Mouse (Mus musculus) hindbrain, embryonic 13.5 days (tissue): ENCODE data around the gene Cnppd1. TPM values are rescaled to one million over a fixed set of nuclear protein-coding genes. Genes with fewer than 3 reads are reported as not detected.

ENCODE experiments used
- ATAC-seq: fragments of 200-750 bp; cut with Nextera tagmentation; 2 replicates; pipeline ENCODE4 v1.8.0; 2017; ENCODE audit warnings: moderate TSS enrichment; ENCODE audit not compliant: low FRiP score
- H3K27ac ChIP-seq: fragments of 300-500 bp; sonication (generic); 2 replicates; pipeline ENCODE4 v1.5.1; 2015; ENCODE audit warnings: inconsistent platforms, mild to moderate bottlenecking, moderate library complexity
- H3K27me3 ChIP-seq: fragments of 300-500 bp; sonication (generic); 2 replicates; pipeline ENCODE4 v1.6.1; 2015; ENCODE audit warnings: mild to moderate bottlenecking, inconsistent platforms
- H3K36me3 ChIP-seq: fragments of 300-500 bp; sonication (generic); 2 replicates; pipeline ENCODE4 v1.6.1; 2015; ENCODE audit warnings: mild to moderate bottlenecking, inconsistent platforms
- H3K4me1 ChIP-seq: fragments of 300-500 bp; sonication (generic); replicated peaks from 2 replicates; pipeline ENCODE4 v1.6.1; 2015; ENCODE audit warnings: inconsistent platforms
- H3K4me2 ChIP-seq: fragments of 300-500 bp; sonication (generic); 2 replicates; pipeline ENCODE4 v1.6.1; 2015; ENCODE audit warnings: inconsistent platforms, mild to moderate bottlenecking, moderate library complexity
- H3K4me3 ChIP-seq: fragments of 300-500 bp; sonication (generic); 2 replicates; pipeline ENCODE4 v1.5.1; 2015; ENCODE audit warnings: mild to moderate bottlenecking, inconsistent platforms
- H3K9ac ChIP-seq: fragments of 300-500 bp; sonication (generic); 2 replicates; pipeline ENCODE4 v1.6.1; 2015; ENCODE audit warnings: mild to moderate bottlenecking, inconsistent platforms
- H3K9me3 ChIP-seq: fragments of 300-500 bp; sonication (generic); 2 replicates; pipeline ENCODE4 v1.6.1; 2016; ENCODE audit warnings: inconsistent platforms
- WGBS: fragments of 180-500 bp; shearing (Covaris S2); methylation state at CpG from one replicate; pipeline ENCODE4 v1.1.7; 2015; 5-methylcytosine and 5-hydroxymethylcytosine counted together
- polyA plus RNA-seq: library from polyadenylated mRNA; unstranded; fragments of >200 nt; fragmentation: Nextera tagmentation; extraction: Ambion mirVana; gene quantifications from 2 replicates; pipeline ENCODE4 v1.2.1, GENCODE M21; 2015

Gene Cnppd1
- polyA plus RNA-seq: 60.0 and 66.0 TPM in 2 replicates

DNA sequence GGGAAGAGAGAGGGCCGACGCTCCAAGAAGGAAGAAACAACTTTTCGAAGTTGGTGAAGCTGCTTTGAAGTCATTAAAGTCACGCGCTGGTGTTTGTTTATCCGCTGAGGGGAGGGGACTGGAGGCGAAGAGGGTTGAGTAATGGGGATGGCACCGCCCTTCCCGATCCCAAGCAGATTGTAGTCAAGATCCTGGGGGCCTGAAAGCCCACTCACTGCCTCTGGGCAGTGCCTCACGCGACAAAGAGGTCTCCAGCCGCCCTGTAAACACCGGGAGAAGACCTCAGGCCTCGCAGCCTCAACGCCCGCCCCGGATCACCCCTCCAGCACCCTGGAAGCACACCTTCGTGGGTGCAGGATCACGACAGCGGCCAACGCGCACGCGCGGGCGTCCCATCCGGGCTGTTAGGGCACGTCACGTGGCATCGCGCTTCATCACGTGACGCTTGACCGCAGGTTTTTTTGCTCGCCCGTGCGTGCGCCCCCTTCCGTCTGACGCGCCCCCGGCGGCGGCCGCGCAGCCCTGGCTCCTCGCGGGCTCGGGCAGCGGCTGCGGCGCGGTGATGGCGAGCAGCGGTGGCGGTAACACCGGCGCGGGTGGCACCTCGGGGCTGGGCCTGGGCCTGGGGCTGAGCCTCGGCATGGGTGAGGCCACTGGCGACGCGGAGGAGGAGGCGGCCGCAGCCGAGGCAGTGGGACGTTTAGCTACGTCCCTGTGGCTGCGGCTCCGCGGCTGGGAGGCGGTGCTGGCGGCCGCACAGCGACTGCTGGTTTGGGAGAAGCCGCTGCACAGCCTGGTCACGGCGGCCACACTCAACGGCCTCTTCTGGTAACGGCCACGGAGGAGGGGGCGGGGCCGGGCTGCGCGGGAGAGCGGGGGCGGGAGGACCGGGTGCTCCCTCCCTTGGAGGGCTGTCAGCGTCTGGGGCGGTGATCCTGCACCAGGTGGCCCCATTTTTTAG lies at the start of gene Cnppd1, which contains the start of gene Retreg2:
Gene Cnppd1, minus strand, starts transcription at position 411 of the 961 bp plus-strand sequence.
Gene Retreg2, plus strand, starts transcription at position 478 of the 961 bp plus-strand sequence.
- H3K9ac ChIP-seq: peak within 1 kb of the TSS; percentile 91
- peaks cover 56% of the 10 kb centered on the region for H3K36me3 ChIP-seq
- H3K27ac ChIP-seq: peak within 1 kb of the TSS; percentile 98
- peak within 1 kb of the TSS; percentile 87 for H3K4me2 ChIP-seq
- peak; percentile 89 for ATAC-seq
- H3K4me3 ChIP-seq: peak within 1 kb of the TSS; percentile 70
- H3K27me3 ChIP-seq: no peaks in the 10 kb centered on the region
- no peaks in the 10 kb centered on the region for H3K9me3 ChIP-seq
- peaks cover 51% of the 10 kb centered on the region for H3K4me1 ChIP-seq
- under 1% methylated on average over 80 of the region's 91 CpGs for WGBS

DNA sequence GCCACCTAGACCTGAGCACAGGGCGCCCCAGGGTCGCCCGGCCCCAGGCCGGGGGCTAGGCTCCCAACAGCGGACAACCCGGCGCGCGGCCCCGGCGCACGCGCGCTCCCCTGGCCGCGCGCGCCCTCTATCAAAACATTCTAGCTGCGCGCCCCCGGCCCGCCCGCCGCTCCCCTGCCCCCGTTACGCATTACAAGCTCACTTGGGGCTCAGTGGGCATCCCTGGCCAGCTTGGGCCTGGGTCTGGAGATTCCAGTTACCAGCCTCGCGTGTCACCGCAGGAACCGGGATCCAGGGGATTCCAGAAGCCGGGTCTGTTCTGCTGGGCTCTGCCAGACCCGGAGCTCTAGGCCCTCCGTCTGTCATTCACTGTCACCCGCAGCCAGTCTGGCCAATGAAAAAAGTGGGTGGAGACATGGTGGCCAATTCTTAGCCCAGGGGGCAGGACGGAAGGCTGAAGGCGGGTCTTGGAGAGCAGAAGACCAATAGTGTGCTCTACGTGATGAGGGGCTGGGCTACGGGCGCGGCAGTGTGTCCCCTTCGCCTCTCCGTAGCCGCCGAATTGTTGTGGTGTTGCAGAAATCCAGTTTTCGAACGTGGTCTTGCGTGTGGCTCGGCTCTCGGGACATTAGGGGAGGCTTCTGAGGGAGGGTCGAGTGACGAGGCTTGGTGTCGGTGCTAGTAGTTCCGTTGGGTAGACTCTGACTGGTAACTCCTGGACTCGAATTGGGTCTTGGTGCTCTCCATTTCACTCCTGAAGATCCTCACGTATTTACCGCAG lies 49.3 kb upstream of the Cnppd1 start, which contains the start of the genes Ankzf1 and Atg9a:
Gene Ankzf1, plus strand, starts transcription at position 530 of the 781 bp plus-strand sequence.
Gene Atg9a, minus strand, starts transcription at position 575 of the 781 bp plus-strand sequence.
- H3K9ac ChIP-seq: peak within 1 kb of the TSS; percentile 93
- peaks cover 52% of the 10 kb centered on the region for H3K36me3 ChIP-seq
- H3K4me1 ChIP-seq: peaks cover 27% of the 10 kb centered on the region
- peak within 1 kb of the TSS; percentile 96 for H3K27ac ChIP-seq
- WGBS: under 1% methylated on average over 55 of the region's 56 CpGs
- peak within 1 kb of the TSS; percentile 78 for H3K4me3 ChIP-seq
- H3K4me2 ChIP-seq: peak within 1 kb of the TSS; percentile 94
- ATAC-seq: peak; percentile 99
- no peaks in the 10 kb centered on the region for H3K9me3 ChIP-seq
- H3K27me3 ChIP-seq: no peaks in the 10 kb centered on the region

- peak overlapping the region; percentile 78 for H3K4me3 ChIP-seq
- WGBS: 48% methylated on average over 5 of the region's 5 CpGs
- peak overlapping the region; percentile 96 for H3K27ac ChIP-seq
- no peak for ATAC-seq
- H3K9ac ChIP-seq: peak overlapping the region; percentile 93
- H3K36me3 ChIP-seq: peaks cover 52% of the 10 kb centered on the region
- H3K9me3 ChIP-seq: no peaks in the 10 kb centered on the region
- H3K27me3 ChIP-seq: no peaks in the 10 kb centered on the region
- peaks cover 27% of the 10 kb centered on the region for H3K4me1 ChIP-seq
- H3K4me2 ChIP-seq: peak overlapping the region; percentile 92
Observed at GRCm38 (mm10) chr1:75191258-75191621, 48.7 kb upstream of the Cnppd1 start.

DNA sequence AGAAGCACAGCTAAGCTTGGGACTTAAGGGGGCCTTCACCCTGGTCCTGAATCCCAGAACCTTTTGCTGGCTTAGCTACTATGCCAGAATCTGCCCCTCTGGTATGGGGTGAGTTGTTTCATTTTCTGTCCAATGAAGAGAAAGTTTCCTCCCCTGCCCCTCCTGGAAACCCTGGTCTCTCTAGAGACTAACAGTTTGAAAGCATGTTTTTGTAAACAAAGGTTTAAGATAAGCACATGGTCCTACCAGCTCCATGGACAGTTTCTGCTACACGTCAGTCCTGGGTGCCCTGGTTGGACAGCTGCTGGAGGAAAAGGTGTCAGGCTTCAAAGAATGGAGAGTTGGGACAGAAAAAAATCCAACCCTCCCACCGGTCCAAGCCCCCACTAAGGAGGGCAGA lies 48.1 kb upstream of the Cnppd1 start:
- Histone ChIP-seq H3K36me3 (peaks cover 52% of the 10 kb centered on the region), H3K4me2 (peak overlapping the region; percentile 92), H3K4me1 (peaks cover 27% of the 10 kb centered on the region), H3K27ac (no peak overlapping the region), H3K9ac (peak overlapping the region; percentile 93), H3K4me3 (peak overlapping the region; percentile 78), H3K27me3 (no peaks in the 10 kb centered on the region), H3K9me3 (no peaks in the 10 kb centered on the region)
- WGBS: 80% methylated on average over 2 of the region's 2 CpGs
- ATAC-seq: no peak

- H3K4me2 ChIP-seq: no peak overlapping the region
- no peak overlapping the region for H3K9ac ChIP-seq
- peaks cover 68% of the 10 kb centered on the region for H3K36me3 ChIP-seq
- 93% methylated on average over 2 of the region's 2 CpGs for WGBS
- no peak for ATAC-seq
- H3K4me3 ChIP-seq: no peak overlapping the region
- H3K27ac ChIP-seq: no peak overlapping the region
- no peaks in the 10 kb centered on the region for H3K9me3 ChIP-seq
- H3K27me3 ChIP-seq: no peaks in the 10 kb centered on the region
- peaks cover 19% of the 10 kb centered on the region for H3K4me1 ChIP-seq
Observed at GRCm38 (mm10) chr1:75187914-75188483, 45.5 kb upstream of the Cnppd1 start.

- ATAC-seq: no peak
- Histone ChIP-seq H3K9me3 (no peaks in the 10 kb centered on the region), H3K36me3 (peaks cover 76% of the 10 kb centered on the region), H3K4me1 (peaks cover 15% of the 10 kb centered on the region), H3K27ac (no peak overlapping the region), H3K4me3 (no peak overlapping the region), H3K4me2 (no peak overlapping the region), H3K27me3 (no peaks in the 10 kb centered on the region), H3K9ac (no peak overlapping the region)
Observed at GRCm38 (mm10) chr1:75187126-75187525, 44.6 kb upstream of the Cnppd1 start.

- 95% methylated on average over 11 of the region's 11 CpGs for WGBS
- H3K9ac ChIP-seq: no peak overlapping the region
Observed at GRCm38 (mm10) chr1:75185495-75185894, 43.0 kb upstream of the Cnppd1 start.

DNA sequence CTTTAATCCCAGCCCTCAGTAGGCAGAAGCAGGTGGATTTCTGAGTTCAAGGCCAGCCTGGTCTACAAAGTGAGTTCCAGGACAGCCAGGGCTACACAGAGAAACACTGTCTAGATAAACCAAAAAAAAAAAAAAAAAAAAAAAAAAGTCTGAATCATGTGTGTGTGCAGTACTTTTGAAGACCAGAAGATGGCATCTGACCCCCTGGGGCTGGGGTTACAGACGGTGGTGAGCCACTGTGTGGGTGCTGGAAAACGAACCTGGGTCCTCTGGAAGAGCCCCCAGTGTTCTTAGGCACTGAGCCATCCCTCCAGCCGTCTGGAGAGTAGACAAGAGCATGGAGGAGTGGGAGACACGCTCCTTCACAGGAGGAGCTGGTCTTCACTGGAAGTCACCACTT lies 39.6 kb upstream of the Cnppd1 start:
- Histone ChIP-seq H3K36me3 (peaks cover 70% of the 10 kb centered on the region), H3K9ac (no peak overlapping the region)
- no peak for ATAC-seq

More at GRCm38 (mm10) chr1:75185495-75185894, 43.0 kb upstream of the Cnppd1 start:
- Histone ChIP-seq H3K27me3 (no peaks in the 10 kb centered on the region), H3K9me3 (no peaks in the 10 kb centered on the region), H3K4me1 (peaks cover 13% of the 10 kb centered on the region), H3K36me3 (peaks cover 89% of the 10 kb centered on the region), H3K27ac (no peak overlapping the region), H3K4me3 (no peak overlapping the region), H3K4me2 (no peak overlapping the region)
- ATAC-seq: no peak

GRCm38 (mm10) chr1:75181377-75181870 lies 38.9 kb upstream of the Cnppd1 start:
- Histone ChIP-seq H3K27me3 (no peaks in the 10 kb centered on the region), H3K9me3 (no peaks in the 10 kb centered on the region), H3K27ac (no peak overlapping the region), H3K4me1 (peaks cover 30% of the 10 kb centered on the region), H3K36me3 (peaks cover 69% of the 10 kb centered on the region), H3K9ac (no peak overlapping the region), H3K4me3 (no peak overlapping the region), H3K4me2 (no peak overlapping the region)
- 83% methylated on average over 4 of the region's 4 CpGs for WGBS
- ATAC-seq: no peak

More for the DNA sequence above, 39.6 kb upstream of the Cnppd1 start:
- Histone ChIP-seq H3K27me3 (no peaks in the 10 kb centered on the region), H3K4me2 (no peak overlapping the region), H3K4me1 (peaks cover 30% of the 10 kb centered on the region), H3K4me3 (no peak overlapping the region), H3K27ac (no peak overlapping the region), H3K9me3 (no peaks in the 10 kb centered on the region)
- WGBS: 73% methylated on average over 4 of the region's 4 CpGs

DNA sequence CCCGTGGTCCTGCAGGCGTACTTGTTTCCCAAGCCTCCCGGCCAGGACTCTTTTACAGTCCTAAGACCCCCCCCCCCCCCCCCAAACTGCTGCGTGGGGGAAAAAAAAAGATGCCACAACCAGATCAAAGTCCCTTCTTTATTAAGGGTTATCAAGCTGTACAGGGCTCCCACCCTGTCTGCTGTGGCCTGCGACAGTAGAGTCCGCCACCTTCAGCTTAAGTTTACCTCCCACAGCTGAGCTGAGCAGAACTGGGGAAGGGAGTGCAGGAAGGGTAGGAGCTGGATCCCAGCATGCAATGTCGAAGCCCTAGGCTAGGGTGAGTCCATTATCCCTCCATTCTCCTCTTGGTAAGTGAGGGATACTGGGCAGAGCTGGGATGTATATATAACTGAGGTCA lies 38.2 kb upstream of the Cnppd1 start:
- 49% methylated on average over 6 of the region's 7 CpGs for WGBS
- no peak for ATAC-seq

GRCm38 (mm10) chr1:75180105-75180590 lies 37.6 kb upstream of the Cnppd1 start, which contains the start of gene Abcb6:
Gene Abcb6, minus strand, starts transcription at chr1:75180392.
- peak within 1 kb of the TSS; percentile 100 for H3K4me2 ChIP-seq
- peak; percentile 91 for ATAC-seq
- H3K27ac ChIP-seq: peak within 1 kb of the TSS; percentile 81
- under 1% methylated on average over 31 of the region's 31 CpGs for WGBS
- no peaks in the 10 kb centered on the region for H3K27me3 ChIP-seq
- H3K9ac ChIP-seq: peak within 1 kb of the TSS; percentile 84
- peaks cover 30% of the 10 kb centered on the region for H3K4me1 ChIP-seq
- no peaks in the 10 kb centered on the region for H3K9me3 ChIP-seq
- peaks cover 69% of the 10 kb centered on the region for H3K36me3 ChIP-seq
- peak within 1 kb of the TSS; percentile 59 for H3K4me3 ChIP-seq

More for the DNA sequence above, 38.2 kb upstream of the Cnppd1 start:
- Histone ChIP-seq H3K9me3 (no peaks in the 10 kb centered on the region), H3K9ac (no peak overlapping the region), H3K4me1 (peaks cover 30% of the 10 kb centered on the region), H3K27me3 (no peaks in the 10 kb centered on the region), H3K4me3 (peak overlapping the region; percentile 59), H3K36me3 (peaks cover 69% of the 10 kb centered on the region), H3K4me2 (peak overlapping the region; percentile 100), H3K27ac (no peak overlapping the region)
